Mouse (Mus musculus) layer of hippocampus, adult 8-10 months (tissue): ENCODE measurements at regions not wholly inside any gene's neighbourhood (a gene's known extent, or its start where the extent isn't known, plus 50 kb on each side); places are given as distances from the start of the nearest gene placed in this dataset.
A peak's percentile ranks its signal among the peaks of the same experiment; 100 is the strongest.

Source experiments
- DNase-seq, 2 experiments: peaks; one replicate each; pipeline ENCODE4 v3.0.0; 2022; ENCODE audit warnings: low spot score in 2 of 2

DNA sequence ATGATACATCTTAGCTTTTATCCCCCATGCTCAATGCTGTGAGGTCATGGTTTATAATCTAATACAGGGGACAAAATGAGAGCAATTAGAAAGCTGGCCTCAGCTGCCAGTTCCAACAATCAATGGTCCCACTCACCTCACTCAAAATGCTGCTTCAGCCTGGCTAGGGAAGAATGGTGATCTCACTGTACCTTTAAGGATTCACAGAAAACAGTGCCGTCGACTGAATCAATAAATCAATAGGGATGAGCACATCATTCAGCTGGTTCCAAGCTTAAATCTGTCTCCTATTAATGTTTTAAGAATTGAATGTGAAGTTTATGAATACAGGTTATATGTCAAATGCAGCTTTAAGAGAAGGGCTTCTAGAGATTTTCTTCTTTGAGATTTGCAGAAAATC is 61.9 kb upstream of the Ncam2 start:
- DNase-seq = no peak

DNA sequence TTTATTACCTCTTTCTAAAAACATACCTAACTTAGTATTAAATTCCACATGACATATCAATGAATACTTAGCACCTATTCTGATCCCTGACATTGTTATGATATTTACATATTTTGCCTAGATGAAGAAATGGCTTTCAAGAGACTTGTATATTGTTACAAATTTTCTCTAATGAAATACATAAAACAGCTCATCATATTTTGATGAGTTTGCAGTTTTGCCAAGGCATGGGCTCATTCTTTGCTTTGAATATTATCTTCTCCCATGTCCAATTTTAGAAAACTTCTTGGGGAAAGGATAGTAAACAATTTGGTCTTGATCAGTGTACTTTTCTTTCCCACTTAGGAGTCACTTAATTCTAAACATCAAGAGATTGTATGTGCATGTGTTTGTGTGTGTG is 54.5 kb upstream of the Ncam2 start:
- DNase-seq = no peak

DNA sequence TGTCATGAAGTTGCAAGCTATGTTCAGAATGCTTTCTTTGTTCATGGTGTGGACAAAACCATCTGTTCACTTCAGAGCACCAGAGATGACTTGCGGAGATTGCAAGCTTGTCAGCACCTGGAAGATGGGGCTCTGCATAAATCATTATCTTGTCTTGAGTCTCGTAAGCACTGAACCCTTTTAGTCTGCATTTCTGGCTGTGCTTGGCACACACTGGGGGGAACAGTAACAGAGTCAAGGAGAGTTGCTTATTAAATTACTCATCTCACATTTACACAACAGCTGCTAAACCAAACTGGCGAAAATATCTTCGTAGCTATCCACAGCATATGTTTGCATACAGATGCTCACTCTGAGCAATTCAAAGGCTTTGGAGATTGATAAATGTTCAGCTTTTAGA is 51.0 kb upstream of the Ncam2 start:
- peak; percentile 17 for DNase-seq
